Comparison of ENCODE assay signal across 27 mouse cellular contexts in genomic region chr9:6430437-6430836, GRCm38 (mm10).
DNase-seq lines count a peak whose midpoint lies in the region; ATAC-seq and TF ChIP-seq lines count a peak whose summit lies in the region.
"Had no signal": no experiment of that assay in that cellular context is flagged by ENCODE, and none has a peak within 500 bp of the region (broad histone marks: within the 10 kb centered on the region; RNA-seq: fewer than 3 reads in every experiment).

No protein-coding gene starts in this region.

- intact Hi-C loops in heart, adult 2 months (cut with DNase I) = loop anchor here (2.0 kb wide), 1 partner anchor 262 kb away; the partner anchor contains the start of gene Pdgfd

- H3K27me3 ChIP-seq in heart, adult 2 months (ENCODE audit: control insufficient read depth, insufficient read depth, low read length) = no peaks in the 10 kb centered on the region
- no peaks in the 10 kb centered on the region for H3K27me3 ChIP-seq in heart, embryonic 12.5 days (replicated peaks)
- H3K27me3 ChIP-seq in limb, embryonic 13.5 days = no peaks in the 10 kb centered on the region
- H3K27me3 ChIP-seq in limb, embryonic 10.5 days (ENCODE audit: low read depth, poor library complexity, severe bottlenecking) = no peaks in the 10 kb centered on the region
- H3K27me3 ChIP-seq in embryonic facial prominence, embryonic 14.5 days (replicated peaks; ENCODE audit: control insufficient read depth, insufficient read depth, low read length) = no peaks in the 10 kb centered on the region
- H3K27me3 ChIP-seq: embryonic facial prominence, embryonic 13.5 days; forebrain, embryonic 13.5 days; heart, embryonic 13.5 days; hindbrain, embryonic 13.5 days; midbrain, embryonic 13.5 days had no signal

- TF ChIP-seq POLR2A in heart, adult 2 months (IDR thresholded peaks at IDR 0.05; ENCODE audit: insufficient read depth, low read depth, low read length) = no peak

- H3K4me3 ChIP-seq in heart, adult 2 months = no peak overlapping the region
- no peak overlapping the region for H3K4me3 ChIP-seq in heart, embryonic 12.5 days
- no peak overlapping the region for H3K4me3 ChIP-seq in limb, embryonic 13.5 days
- H3K4me3 ChIP-seq in limb, embryonic 10.5 days = no peak overlapping the region
- no peak overlapping the region for H3K4me3 ChIP-seq in embryonic facial prominence, embryonic 14.5 days (ENCODE audit: low read depth, low read length)
- H3K4me3 ChIP-seq: embryonic facial prominence, embryonic 13.5 days; forebrain, embryonic 13.5 days; heart, embryonic 13.5 days; hindbrain, embryonic 13.5 days; midbrain, embryonic 13.5 days had no signal

- no peaks in the 10 kb centered on the region; the same call in 1 of the 2 replicates for H3K4me1 ChIP-seq in heart, adult 2 months (ENCODE audit: control insufficient read depth, insufficient read depth, low read length)
- H3K4me1 ChIP-seq in heart, embryonic 12.5 days (replicated peaks) = peaks cover 6% of the 10 kb centered on the region; the same call in 1 of the 2 replicates
- H3K4me1 ChIP-seq in limb, embryonic 13.5 days = 0 out of 2 replicates have a peak, but pooled peaks cover 2% of the 10 kb centered on the region
- H3K4me1 ChIP-seq in limb, embryonic 10.5 days = no peaks in the 10 kb centered on the region
- no peaks in the 10 kb centered on the region for H3K4me1 ChIP-seq in embryonic facial prominence, embryonic 14.5 days (ENCODE audit: control insufficient read depth, insufficient read depth, low read length)
- H3K4me1 ChIP-seq: embryonic facial prominence, embryonic 13.5 days; forebrain, embryonic 13.5 days; hindbrain, embryonic 13.5 days; midbrain, embryonic 13.5 days had no signal

- no peak for DNase-seq in heart, adult 2 months
- DNase-seq in limb, embryonic 10.5 days (ENCODE audit: low spot score) = no peak
- DNase-seq in embryonic facial prominence, embryonic 14.5 days (ENCODE audit: low spot score) = peak; percentile 53
- DNase-seq in adrenal gland, adult (ENCODE audit: inconsistent age in 2 of 2, low spot score in 1 of 2) = no peak
- DNase-seq in cerebellum, postnatal 25 days = no peak
- DNase-seq: adrenal gland, adult 8-10 months; cerebellum, adult 8-10 months; cerebellum, postnatal 36 days; gastrocnemius, postnatal 25 days; kidney, postnatal 36 days; liver; lung, adult 2 months; right cerebral cortex, postnatal 4 days; thymus, adult 18-20 months; thymus, postnatal 25 days had no signal

- no peak for ATAC-seq in heart, embryonic 12.5 days (ENCODE audit: insufficient number of reproducible peaks, low FRiP score)
- ATAC-seq in limb, embryonic 13.5 days (ENCODE audit: low FRiP score, low read depth) = peak; percentile 69
- 0 out of 2 replicates have a peak, but pooled peaks have one; percentile 47 for ATAC-seq in embryonic facial prominence, embryonic 14.5 days (ENCODE audit: low read depth)
- ATAC-seq: activated CD4-positive, CD25-positive, alpha-beta regulatory T cell, adult 4 months; forebrain, embryonic 13.5 days; intestine, embryonic 16.5 days; midbrain, embryonic 13.5 days had no signal

- no peaks in the 10 kb centered on the region for H3K9me3 ChIP-seq in heart, embryonic 12.5 days (replicated peaks)
- no peaks in the 10 kb centered on the region for H3K9me3 ChIP-seq in limb, embryonic 13.5 days
- H3K9me3 ChIP-seq in limb, embryonic 10.5 days (replicated peaks) = no peaks in the 10 kb centered on the region
- no peaks in the 10 kb centered on the region for H3K9me3 ChIP-seq in embryonic facial prominence, embryonic 14.5 days (ENCODE audit: control insufficient read depth, low read length)
- H3K9me3 ChIP-seq: embryonic facial prominence, embryonic 13.5 days; forebrain, embryonic 13.5 days; hindbrain, embryonic 13.5 days; midbrain, embryonic 13.5 days had no signal

- peaks cover 5% of the 10 kb centered on the region for H3K36me3 ChIP-seq in heart, adult 2 months (ENCODE audit: control insufficient read depth, insufficient read depth, low read length)
- no peaks in the 10 kb centered on the region for H3K36me3 ChIP-seq in heart, embryonic 12.5 days
- H3K36me3 ChIP-seq in limb, embryonic 13.5 days = no peaks in the 10 kb centered on the region
- H3K36me3 ChIP-seq in limb, embryonic 10.5 days = no peaks in the 10 kb centered on the region
- H3K36me3 ChIP-seq in embryonic facial prominence, embryonic 14.5 days (ENCODE audit: control insufficient read depth, insufficient read depth, low read length) = no peaks in the 10 kb centered on the region
- H3K36me3 ChIP-seq: embryonic facial prominence, embryonic 13.5 days; heart, embryonic 13.5 days; hindbrain, embryonic 13.5 days; midbrain, embryonic 13.5 days had no signal

- H3K79me2 ChIP-seq in heart, adult 2 months (replicated peaks; ENCODE audit: control insufficient read depth, insufficient read depth, low read length) = no peaks in the 10 kb centered on the region

- no peak for TF ChIP-seq CTCF in heart, adult 2 months (IDR thresholded peaks at IDR 0.05)

- WGBS in heart, adult 2 months = 45% methylated on average over 2 of the region's 2 CpGs
- WGBS in heart, embryonic 12.5 days = 62% methylated on average over 2 of the region's 2 CpGs
- 54% methylated on average over 2 of the region's 2 CpGs for WGBS in limb, embryonic 13.5 days
- 84% methylated on average over 2 of the region's 2 CpGs for WGBS in limb, embryonic 10.5 days
- WGBS in embryonic facial prominence, embryonic 14.5 days = 53% methylated on average over 2 of the region's 2 CpGs

- no peak overlapping the region for H3K9ac ChIP-seq in heart, adult 2 months (ENCODE audit: low read depth, low read length)
- no peak overlapping the region for H3K9ac ChIP-seq in heart, embryonic 12.5 days
- H3K9ac ChIP-seq in limb, embryonic 13.5 days = no peak overlapping the region
- no peak overlapping the region for H3K9ac ChIP-seq in embryonic facial prominence, embryonic 14.5 days (ENCODE audit: low read depth, low read length)
- H3K9ac ChIP-seq: embryonic facial prominence, embryonic 13.5 days; forebrain, embryonic 13.5 days; heart, embryonic 13.5 days; hindbrain, embryonic 13.5 days; liver, embryonic 14.5 days; midbrain, embryonic 13.5 days had no signal

- no peak overlapping the region for H3K4me2 ChIP-seq in heart, embryonic 12.5 days
- no peak overlapping the region for H3K4me2 ChIP-seq in limb, embryonic 13.5 days (replicated peaks)
- H3K4me2 ChIP-seq in embryonic facial prominence, embryonic 14.5 days (ENCODE audit: low read depth, low read length) = no peak overlapping the region
- H3K4me2 ChIP-seq: embryonic facial prominence, embryonic 13.5 days; forebrain, embryonic 13.5 days; heart, embryonic 13.5 days; hindbrain, embryonic 13.5 days; midbrain, embryonic 13.5 days had no signal

- H3K27ac ChIP-seq in heart, adult 2 months = peak overlapping the region; percentile 78
- H3K27ac ChIP-seq in heart, embryonic 12.5 days (ENCODE audit: poor library complexity, severe bottlenecking) = no peak overlapping the region
- no peak overlapping the region for H3K27ac ChIP-seq in limb, embryonic 13.5 days
- H3K27ac ChIP-seq in limb, embryonic 10.5 days = no peak overlapping the region
- H3K27ac ChIP-seq in embryonic facial prominence, embryonic 14.5 days (replicated peaks; ENCODE audit: low read depth, low read length) = no peak overlapping the region
- H3K27ac ChIP-seq: embryonic facial prominence, embryonic 13.5 days; forebrain, embryonic 13.5 days; heart, embryonic 13.5 days; hindbrain, embryonic 13.5 days; liver, embryonic 14.5 days; macrophage; midbrain, embryonic 13.5 days; stomach, postnatal 0 days had no signal

- TF ChIP-seq EP300 in heart, adult 2 months (IDR thresholded peaks at IDR 0.05; ENCODE audit: insufficient read depth, low read depth, low read length) = no peak
